Mouse (Mus musculus): ENCODE results near the gene Hoxc9. TPM values are rescaled to one million over a fixed set of nuclear protein-coding genes. Genes with fewer than 3 reads are reported as not detected.

Hoxc9 gene
- polyA plus RNA-seq, 1 experiment, result not detected

DNA sequence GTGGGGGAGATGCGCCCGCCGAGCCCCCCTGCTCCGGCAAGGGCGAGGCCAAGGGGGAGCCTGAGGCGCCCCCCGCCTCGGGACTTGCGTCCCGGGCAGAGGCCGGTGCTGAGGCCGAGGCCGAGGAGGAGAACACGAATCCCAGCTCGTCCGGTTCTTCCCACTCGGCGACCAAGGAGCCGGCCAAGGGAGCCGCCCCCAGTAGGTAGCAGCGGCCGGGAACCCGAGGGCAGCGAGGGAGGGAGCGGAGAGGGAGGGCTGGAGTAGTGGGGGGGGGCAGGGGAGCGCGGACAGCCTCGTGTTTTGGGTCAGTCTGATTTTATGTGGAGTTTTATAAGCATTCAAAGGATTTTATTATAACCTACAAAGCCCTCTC lies 21.2 kb upstream of the Hoxc9 start:
- WGBS, result 1% methylated on average over 28 of the region's 28 CpGs
- TF ChIP-seq POLR2A (IDR thresholded peaks at IDR 0.05; ENCODE audit: borderline replicate concordance, extremely low read depth, low read depth, low read length) (no peak), CTCF (IDR thresholded peaks at IDR 0.05; ENCODE audit: insufficient read depth, low read length) (no peak)
- no peak for DNase-seq
- no peak overlapping the region for H3K4me3 ChIP-seq (replicated peaks; ENCODE audit: extremely low read depth, low read depth, low read length)
- no peaks in the 10 kb centered on the region; the same call in 1 of the 2 replicates for H3K4me1 ChIP-seq (ENCODE audit: control insufficient read depth, insufficient read depth, low read length)

GRCm38 (mm10) chr15:102955833-102956640 lies 20.2 kb upstream of the Hoxc9 start:
- no peak for TF ChIP-seq POLR2A (IDR thresholded peaks at IDR 0.05; ENCODE audit: borderline replicate concordance, extremely low read depth, low read depth, low read length)
- no peak for TF ChIP-seq CTCF (IDR thresholded peaks at IDR 0.05; ENCODE audit: insufficient read depth, low read length)
- WGBS, result 2% methylated on average over 40 of the region's 40 CpGs
- Histone ChIP-seq H3K4me3 (replicated peaks; ENCODE audit: extremely low read depth, low read depth, low read length) (no peak overlapping the region), H3K4me1 (ENCODE audit: control insufficient read depth, insufficient read depth, low read length) (no peaks in the 10 kb centered on the region; the same call in 1 of the 2 replicates)
- DNase-seq, result no peak

DNA sequence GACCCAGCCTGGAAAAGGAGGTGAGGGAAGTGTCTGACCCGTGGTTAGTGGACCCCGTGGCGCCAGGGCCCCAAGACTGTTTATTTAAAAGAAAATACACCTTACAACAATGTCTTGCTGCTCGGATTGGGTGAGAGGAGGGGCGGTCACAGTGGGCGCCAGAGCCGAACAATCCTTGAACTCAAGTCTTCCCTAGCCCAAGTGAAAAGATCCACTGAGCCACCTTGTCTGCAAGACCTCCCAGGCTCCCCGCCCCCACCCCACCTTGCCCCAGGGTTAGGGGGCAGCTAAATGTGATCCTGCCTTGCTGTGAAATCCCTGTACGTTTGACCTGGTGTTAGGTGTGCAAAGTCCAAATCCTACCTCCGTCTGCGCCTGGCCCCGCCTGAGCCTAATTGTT lies 19.3 kb upstream of the Hoxc9 start:
- no peak overlapping the region for H3K4me3 ChIP-seq (replicated peaks; ENCODE audit: extremely low read depth, low read depth, low read length)
- WGBS, result 5% methylated on average over 12 of the region's 12 CpGs
- no peak for DNase-seq
- H3K4me1 ChIP-seq (ENCODE audit: control insufficient read depth, insufficient read depth, low read length), result no peaks in the 10 kb centered on the region; the same call in 1 of the 2 replicates
- TF ChIP-seq POLR2A (IDR thresholded peaks at IDR 0.05; ENCODE audit: borderline replicate concordance, extremely low read depth, low read depth, low read length), result no peak

- TF ChIP-seq POLR2A (IDR thresholded peaks at IDR 0.05; ENCODE audit: borderline replicate concordance, extremely low read depth, low read depth, low read length) (no peak), CTCF (IDR thresholded peaks at IDR 0.05; ENCODE audit: insufficient read depth, low read length) (no peak)
- WGBS, result under 1% methylated on average over 13 of the region's 13 CpGs
- DNase-seq, result no peak
- H3K4me1 ChIP-seq (ENCODE audit: control insufficient read depth, insufficient read depth, low read length), result peaks cover 2% of the 10 kb centered on the region; the same call in 1 of the 2 replicates
- H3K4me3 ChIP-seq (replicated peaks; ENCODE audit: extremely low read depth, low read depth, low read length), result no peak overlapping the region
These were observed 16.5 kb upstream of the Hoxc9 start for GRCm38 (mm10) chr15:102959663-102960191.

DNA sequence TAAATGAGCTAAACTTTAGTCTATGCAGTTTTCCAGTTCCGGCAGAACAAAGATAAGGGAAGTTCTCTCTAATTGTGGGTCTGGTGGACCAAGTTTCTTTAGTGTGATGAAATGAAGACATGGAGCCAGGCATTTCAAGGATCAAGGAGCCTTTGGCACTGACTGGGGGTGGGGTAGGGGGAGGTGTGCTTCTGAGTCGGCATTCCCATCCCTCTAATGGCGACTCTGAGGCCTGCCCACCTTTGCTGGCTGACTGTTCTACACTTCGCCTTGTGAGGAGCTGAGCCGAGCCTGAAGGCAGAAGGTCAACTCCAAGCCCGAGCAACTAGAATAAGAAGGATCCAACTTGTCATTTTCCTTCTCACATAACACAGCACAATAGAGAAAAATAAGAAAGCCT lies 14.5 kb upstream of the Hoxc9 start:
- TF ChIP-seq CTCF (IDR thresholded peaks at IDR 0.05; ENCODE audit: insufficient read depth, low read length), result no peak
- no peak for TF ChIP-seq POLR2A (IDR thresholded peaks at IDR 0.05; ENCODE audit: borderline replicate concordance, extremely low read depth, low read depth, low read length)
- Histone ChIP-seq H3K4me3 (replicated peaks; ENCODE audit: extremely low read depth, low read depth, low read length) (no peak overlapping the region), H3K4me1 (ENCODE audit: control insufficient read depth, insufficient read depth, low read length) (0 out of 2 replicates have a peak, but pooled peaks cover 2% of the 10 kb centered on the region)
- DNase-seq, result no peak
- 5% methylated on average over 6 of the region's 6 CpGs for WGBS

GRCm38 (mm10) chr15:102962492-102962891 lies 13.7 kb upstream of the Hoxc9 start:
- 0 out of 2 replicates have a peak, but pooled peaks cover 2% of the 10 kb centered on the region for H3K4me1 ChIP-seq (ENCODE audit: control insufficient read depth, insufficient read depth, low read length)
- TF ChIP-seq CTCF (IDR thresholded peaks at IDR 0.05; ENCODE audit: insufficient read depth, low read length) (no peak), POLR2A (IDR thresholded peaks at IDR 0.05; ENCODE audit: borderline replicate concordance, extremely low read depth, low read depth, low read length) (no peak)
- H3K4me3 ChIP-seq (replicated peaks; ENCODE audit: extremely low read depth, low read depth, low read length), result no peak overlapping the region
- 8% methylated on average over 13 of the region's 13 CpGs for WGBS
- DNase-seq, result no peak

DNA sequence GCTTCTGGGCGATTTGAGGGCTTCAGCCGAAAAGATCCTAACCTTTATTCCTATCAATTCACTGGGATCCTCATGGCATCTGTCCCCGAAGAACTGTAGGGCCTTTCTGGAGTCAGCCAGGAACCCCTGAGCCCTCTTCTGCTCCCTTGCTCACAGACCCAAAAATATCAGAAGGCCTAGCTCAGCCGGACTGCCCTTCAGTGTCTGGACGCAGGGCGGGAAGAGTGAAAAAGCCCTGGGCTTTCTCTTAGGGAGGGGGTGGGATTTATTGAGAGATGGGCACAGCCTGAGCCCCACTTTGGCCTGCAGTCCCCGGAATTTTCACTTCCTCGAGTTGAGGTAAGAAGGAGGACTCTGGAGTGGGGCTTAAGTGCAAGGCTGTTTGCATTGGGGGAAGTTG lies 13.0 kb upstream of the Hoxc9 start:
- no peak for TF ChIP-seq CTCF (IDR thresholded peaks at IDR 0.05; ENCODE audit: insufficient read depth, low read length)
- no peak for TF ChIP-seq POLR2A (IDR thresholded peaks at IDR 0.05; ENCODE audit: borderline replicate concordance, extremely low read depth, low read depth, low read length)
- H3K4me3 ChIP-seq (replicated peaks; ENCODE audit: extremely low read depth, low read depth, low read length), result no peak overlapping the region
- H3K4me1 ChIP-seq (ENCODE audit: control insufficient read depth, insufficient read depth, low read length), result 0 out of 2 replicates have a peak, but pooled peaks cover 2% of the 10 kb centered on the region
- no peak for DNase-seq
- WGBS, result 8% methylated on average over 8 of the region's 8 CpGs

- Histone ChIP-seq H3K4me1 (ENCODE audit: control insufficient read depth, insufficient read depth, low read length) (0 out of 2 replicates have a peak, but pooled peaks cover 2% of the 10 kb centered on the region), H3K4me3 (replicated peaks; ENCODE audit: extremely low read depth, low read depth, low read length) (no peak overlapping the region)
- TF ChIP-seq POLR2A (IDR thresholded peaks at IDR 0.05; ENCODE audit: borderline replicate concordance, extremely low read depth, low read depth, low read length), result no peak
- no peak for TF ChIP-seq CTCF (IDR thresholded peaks at IDR 0.05; ENCODE audit: insufficient read depth, low read length)
- WGBS, result 3% methylated on average over 28 of the region's 28 CpGs
- DNase-seq, result no peak
These were observed 12.3 kb upstream of the Hoxc9 start for GRCm38 (mm10) chr15:102963671-102964640.
